Mouse (Mus musculus): ENCODE measurements around the gene Gstp3. TPM values are rescaled to one million over a fixed set of nuclear protein-coding genes. Genes with fewer than 3 reads are reported as not detected.

Gene Gstp3
- polyA plus RNA-seq, 1 experiment from 2014 or later, result not detected

Other genes with a start within 250 kb of the Gstp3 start
- gene Chka, start 207.8 kb downstream of the Gstp3 start, polyA plus RNA-seq (2015; fragmentation: Nextera tagmentation; extraction: Ambion mirVana), result 56.1 and 61.8 TPM in 2 replicates
- gene Tcirg1, start 152.4 kb downstream of the Gstp3 start, polyA plus RNA-seq (2015; fragmentation: Nextera tagmentation; extraction: Ambion mirVana), result 12.5 and 12.6 TPM in 2 replicates
- 229 and 245 TPM in 2 replicates for gene Ndufs8, start 146.8 kb downstream of the Gstp3 start, polyA plus RNA-seq (2015; fragmentation: Nextera tagmentation; extraction: Ambion mirVana)
- gene Aldh3b1, start 129.8 kb downstream of the Gstp3 start, polyA plus RNA-seq (2015; fragmentation: Nextera tagmentation; extraction: Ambion mirVana), result 1.8 and 2.0 TPM in 2 replicates
- 9.7 and 9.9 TPM in 2 replicates for gene Unc93b1, start 124.4 kb downstream of the Gstp3 start, polyA plus RNA-seq (2015; fragmentation: Nextera tagmentation; extraction: Ambion mirVana)
- gene Aldh3b3, start 100.9 kb downstream of the Gstp3 start, polyA plus RNA-seq (2015; fragmentation: Nextera tagmentation; extraction: Ambion mirVana), result not detected in 2 replicates
- gene Aldh3b2, start 87.2 kb downstream of the Gstp3 start, polyA plus RNA-seq (2015; fragmentation: Nextera tagmentation; extraction: Ambion mirVana), result 0.60 and 0.82 TPM in 2 replicates
- gene Acy3, start 73.0 kb downstream of the Gstp3 start, polyA plus RNA-seq (2015; fragmentation: Nextera tagmentation; extraction: Ambion mirVana), result 1.0 and 1.8 TPM in 2 replicates
- not detected in 2 replicates for gene Tbx10, start 66.8 kb downstream of the Gstp3 start, polyA plus RNA-seq (2015; fragmentation: Nextera tagmentation; extraction: Ambion mirVana)
- gene Nudt8, start 59.0 kb downstream of the Gstp3 start, polyA plus RNA-seq (2015; fragmentation: Nextera tagmentation; extraction: Ambion mirVana), result 24.5 and 28.8 TPM in 2 replicates
- 6.4 and 6.6 TPM in 2 replicates for gene Gm49405, start 58.9 kb downstream of the Gstp3 start, polyA plus RNA-seq (2015; fragmentation: Nextera tagmentation; extraction: Ambion mirVana)
- 8.1 and 9.2 TPM in 2 replicates for gene Doc2g, start 56.3 kb downstream of the Gstp3 start, polyA plus RNA-seq (2015; fragmentation: Nextera tagmentation; extraction: Ambion mirVana)
- gene Ndufv1, start 46.8 kb downstream of the Gstp3 start, polyA plus RNA-seq (2015; fragmentation: Nextera tagmentation; extraction: Ambion mirVana), result 234 and 247 TPM in 2 replicates
- 534 and 577 TPM in 2 replicates for gene Gstp1, start 21.6 kb downstream of the Gstp3 start, polyA plus RNA-seq (2015; fragmentation: Nextera tagmentation; extraction: Ambion mirVana)
- 1.3 and 5.2 TPM in 2 replicates for gene Gstp2, start 13.5 kb downstream of the Gstp3 start, polyA plus RNA-seq (2015; fragmentation: Nextera tagmentation; extraction: Ambion mirVana)
- 0.44 TPM in 1 of 2 replicates, not detected in the other for gene Cabp2, start 22.0 kb upstream of the Gstp3 start, polyA plus RNA-seq (2015; fragmentation: Nextera tagmentation; extraction: Ambion mirVana)
- gene Cdk2ap2, start 37.6 kb upstream of the Gstp3 start, polyA plus RNA-seq (2015; fragmentation: Nextera tagmentation; extraction: Ambion mirVana), result 83.1 and 83.2 TPM in 2 replicates
- gene Pitpnm1, start 40.4 kb upstream of the Gstp3 start, polyA plus RNA-seq (2015; fragmentation: Nextera tagmentation; extraction: Ambion mirVana), result 105 and 113 TPM in 2 replicates
- gene Aip, start 66.3 kb upstream of the Gstp3 start, polyA plus RNA-seq (2015; fragmentation: Nextera tagmentation; extraction: Ambion mirVana), result 92.9 and 102 TPM in 2 replicates
- gene Gpr152, start 80.2 kb upstream of the Gstp3 start, polyA plus RNA-seq (2015; fragmentation: Nextera tagmentation; extraction: Ambion mirVana), result 0.09 TPM in 1 of 2 replicates, not detected in the other
- gene Cabp4, start 84.5 kb upstream of the Gstp3 start, polyA plus RNA-seq (2015; fragmentation: Nextera tagmentation; extraction: Ambion mirVana), result 0.24 and 0.48 TPM in 2 replicates
- gene Coro1b, start 89.0 kb upstream of the Gstp3 start, polyA plus RNA-seq (2015; fragmentation: Nextera tagmentation; extraction: Ambion mirVana), result 102 and 119 TPM in 2 replicates
- gene Ptprcap, start 94.0 kb upstream of the Gstp3 start, polyA plus RNA-seq (2015; fragmentation: Nextera tagmentation; extraction: Ambion mirVana), result 0.28 TPM in 1 of 2 replicates, not detected in the other
- gene Rps6kb2, start 103.8 kb upstream of the Gstp3 start, polyA plus RNA-seq (2015; fragmentation: Nextera tagmentation; extraction: Ambion mirVana), result 52.7 and 58.0 TPM in 2 replicates
- gene Carns1, start 115.9 kb upstream of the Gstp3 start, polyA plus RNA-seq (2015; fragmentation: Nextera tagmentation; extraction: Ambion mirVana), result 5.2 and 6.7 TPM in 2 replicates
- gene Tbc1d10c, start 131.7 kb upstream of the Gstp3 start, polyA plus RNA-seq (2015; fragmentation: Nextera tagmentation; extraction: Ambion mirVana), result 0.58 and 0.67 TPM in 2 replicates
- 520 and 542 TPM in 2 replicates for gene Ppp1ca, start 132.5 kb upstream of the Gstp3 start, polyA plus RNA-seq (2015; fragmentation: Nextera tagmentation; extraction: Ambion mirVana)
- gene Rad9a, start 142.1 kb upstream of the Gstp3 start, polyA plus RNA-seq (2015; fragmentation: Nextera tagmentation; extraction: Ambion mirVana), result 24.1 and 25.0 TPM in 2 replicates
- gene Clcf1, start 154.7 kb upstream of the Gstp3 start, polyA plus RNA-seq (2015; fragmentation: Nextera tagmentation; extraction: Ambion mirVana), result 0.40 and 0.68 TPM in 2 replicates
- not detected in 2 replicates for gene AC109138.7, start 154.8 kb upstream of the Gstp3 start, polyA plus RNA-seq (2015; fragmentation: Nextera tagmentation; extraction: Ambion mirVana)
- gene Pold4, start 172.3 kb upstream of the Gstp3 start, polyA plus RNA-seq (2015; fragmentation: Nextera tagmentation; extraction: Ambion mirVana), result 18.5 and 19.2 TPM in 2 replicates
- gene Ssh3, start 209.6 kb upstream of the Gstp3 start, polyA plus RNA-seq (2015; fragmentation: Nextera tagmentation; extraction: Ambion mirVana), result 14.7 and 19.6 TPM in 2 replicates
- 55.6 and 65.7 TPM in 2 replicates for gene Ankrd13d, start 223.6 kb upstream of the Gstp3 start, polyA plus RNA-seq (2015; fragmentation: Nextera tagmentation; extraction: Ambion mirVana)
- gene Grk2, start 246.7 kb upstream of the Gstp3 start, polyA plus RNA-seq (2015; fragmentation: Nextera tagmentation; extraction: Ambion mirVana), result 24.8 and 26.8 TPM in 2 replicates

All from midbrain, embryonic 16.5 days (tissue).